Mouse (Mus musculus) midbrain, postnatal 0 days (tissue): Measurements from ENCODE around the gene Ano6. TPM values are rescaled to one million over a fixed set of nuclear protein-coding genes. Genes with fewer than 3 reads are reported as not detected.

Experiments
- ATAC-seq: fragments of 200-750 bp; cut with Nextera tagmentation; 2 replicates; pipeline ENCODE4 v1.8.0; 2017; ENCODE audit warnings: moderate number of reproducible peaks, mild to moderate bottlenecking, moderate TSS enrichment, moderate library complexity; ENCODE audit not compliant: low FRiP score
- DNase-seq: peaks from one replicate; pipeline ENCODE4 v3.0.0-alpha.2; 2015; ENCODE audit warnings: low spot score
- H3K27ac ChIP-seq: fragments of 300-500 bp; sonication (generic); 2 replicates; pipeline ENCODE4 v1.5.1; 2014; ENCODE audit warnings: low read depth, mild to moderate bottlenecking, low read length, mixed read lengths
- H3K27me3 ChIP-seq: fragments of 300-500 bp; sonication (generic); 2 replicates; pipeline ENCODE4 v1.6.1; 2014; ENCODE audit warnings: low read length, control low read depth, mixed read lengths; ENCODE audit not compliant: insufficient read depth
- H3K36me3 ChIP-seq: fragments of 300-500 bp; sonication (generic); 2 replicates; pipeline ENCODE4 v1.6.1; 2014; ENCODE audit warnings: low read length, control low read depth, mixed read lengths; ENCODE audit not compliant: insufficient read depth
- H3K4me1 ChIP-seq: fragments of 300-500 bp; sonication (generic); 2 replicates; pipeline ENCODE4 v1.6.1; 2014; ENCODE audit warnings: mild to moderate bottlenecking, control low read depth, antibody characterized with exemption, low read length, mixed read lengths; ENCODE audit not compliant: insufficient read depth
- H3K4me2 ChIP-seq: fragments of 300-500 bp; sonication (generic); 2 replicates; pipeline ENCODE4 v1.6.1; 2014; ENCODE audit warnings: low read depth, mild to moderate bottlenecking, low read length, mixed read lengths; ENCODE audit not compliant: poor library complexity, severe bottlenecking
- H3K4me3 ChIP-seq: fragments of 300-500 bp; sonication (generic); 2 replicates; pipeline ENCODE4 v1.5.1; 2014; ENCODE audit warnings: low read depth, mild to moderate bottlenecking, low read length, moderate library complexity
- H3K9ac ChIP-seq: fragments of 300-500 bp; sonication (generic); replicated peaks from 2 replicates; pipeline ENCODE4 v1.6.1; 2014; ENCODE audit warnings: mild to moderate bottlenecking, low read length, moderate library complexity, mixed read lengths; ENCODE audit not compliant: poor library complexity, severe bottlenecking
- H3K9me3 ChIP-seq: fragments of 300-500 bp; sonication (generic); 2 replicates; pipeline ENCODE4 v1.6.1; 2016; ENCODE audit warnings: low read length, control low read depth
- CTCF ChIP-seq: IDR thresholded peaks from 2 replicates; pipeline ENCODE4 v1.5.1; 2016; ENCODE audit warnings: antibody characterized with exemption, mild to moderate bottlenecking
- WGBS: fragments of 180-500 bp; shearing (Covaris S2); extraction: QIAGEN DNeasy Blood & Tissue Kit; methylation state at CpG from one replicate; pipeline ENCODE4 v1.1.7; 2014; 5-methylcytosine and 5-hydroxymethylcytosine counted together
- polyA plus RNA-seq: library from polyadenylated mRNA; unstranded; fragments of >200 nt; fragmentation: Nextera tagmentation; extraction: Ambion mirVana; gene quantifications from 2 replicates; pipeline ENCODE4 v1.2.1, GENCODE M21; 2015
- total RNA-seq: library from RNA; depleted of rRNA; stranded (reverse); fragments of >200 nt; gene quantifications from 2 replicates; pipeline ENCODE4 v1.2.3, GENCODE M21; 2014

The Ano6 gene
- total and polyA plus RNA-seq, 2 experiments from 2014 or later: 19.9 to 35.0 TPM

DNA sequence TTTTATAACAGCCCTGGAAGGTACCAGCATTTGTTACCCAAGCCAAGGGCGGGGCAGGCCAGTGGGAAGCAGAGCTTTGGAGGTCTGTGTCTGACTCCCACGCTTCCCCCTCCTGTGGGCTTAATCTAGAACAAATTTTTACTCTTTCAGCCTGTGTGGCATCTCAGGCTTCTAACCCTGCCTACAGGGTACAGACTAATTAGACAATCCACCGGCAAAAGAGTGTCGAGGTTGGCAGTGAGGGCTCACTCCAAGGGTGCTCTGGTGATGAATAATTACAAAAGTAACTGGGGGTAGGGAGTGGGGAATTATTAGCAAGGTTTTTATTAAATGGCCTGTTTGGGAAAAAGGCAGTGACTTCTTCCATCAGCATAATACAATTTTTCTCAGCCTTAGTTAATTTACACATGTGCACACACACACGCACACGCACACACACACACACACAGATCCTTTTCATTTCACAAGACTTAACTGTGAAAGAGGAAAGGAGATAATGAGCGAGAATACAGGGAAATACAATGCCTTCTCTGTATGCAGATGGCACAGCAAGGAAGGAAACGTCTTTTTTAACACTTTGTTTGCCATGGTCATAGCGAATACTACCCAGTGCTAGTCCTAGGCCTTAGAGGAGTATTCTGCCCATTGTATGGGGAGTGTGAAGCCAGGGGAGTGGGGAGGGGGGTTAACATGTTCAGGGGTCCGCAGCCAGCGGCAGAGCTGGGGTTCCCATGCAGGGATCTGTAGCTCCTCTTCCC, 155.5 kb downstream of the Ano6 start:
- TF ChIP-seq CTCF: no peak
- ATAC-seq (no peak), DNase-seq (no peak)
- Histone ChIP-seq H3K4me2 (no peak overlapping the region), H3K4me1 (0 out of 2 replicates have a peak, but pooled peaks cover 2% of the 10 kb centered on the region), H3K9ac (no peak overlapping the region), H3K9me3 (no peaks in the 10 kb centered on the region), H3K36me3 (peaks cover 19% of the 10 kb centered on the region), H3K4me3 (no peak overlapping the region), H3K27me3 (no peaks in the 10 kb centered on the region), H3K27ac (no peak overlapping the region)
- WGBS: 46% methylated on average over 11 of the region's 11 CpGs

DNA sequence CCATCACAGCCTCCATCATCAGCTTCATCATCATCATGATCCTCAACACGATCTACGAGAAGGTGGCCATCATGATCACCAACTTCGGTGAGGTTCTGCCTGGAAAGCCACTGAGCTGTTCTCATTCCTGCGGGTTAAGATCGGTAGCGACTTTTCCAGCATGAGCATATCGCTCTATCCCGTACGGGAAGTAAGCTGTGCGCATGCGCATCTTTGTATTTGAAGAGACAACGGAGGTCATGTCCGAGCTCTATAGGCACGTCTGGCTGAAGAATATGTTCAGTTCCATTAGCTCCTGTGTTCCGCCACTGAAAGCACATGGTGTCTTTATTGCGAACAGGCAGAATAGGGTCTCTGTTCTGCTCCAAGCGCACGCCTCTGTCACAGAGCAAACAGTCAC, 157.8 kb downstream of the Ano6 start:
- Histone ChIP-seq H3K4me2 (no peak overlapping the region), H3K9ac (no peak overlapping the region), H3K9me3 (no peaks in the 10 kb centered on the region), H3K4me3 (no peak overlapping the region), H3K4me1 (0 out of 2 replicates have a peak, but pooled peaks cover 2% of the 10 kb centered on the region), H3K36me3 (peaks cover 17% of the 10 kb centered on the region), H3K27me3 (no peaks in the 10 kb centered on the region), H3K27ac (no peak overlapping the region)
- TF ChIP-seq CTCF: no peak
- no peak for DNase-seq
- ATAC-seq: no peak
- WGBS: 95% methylated on average over 18 of the region's 18 CpGs

DNA sequence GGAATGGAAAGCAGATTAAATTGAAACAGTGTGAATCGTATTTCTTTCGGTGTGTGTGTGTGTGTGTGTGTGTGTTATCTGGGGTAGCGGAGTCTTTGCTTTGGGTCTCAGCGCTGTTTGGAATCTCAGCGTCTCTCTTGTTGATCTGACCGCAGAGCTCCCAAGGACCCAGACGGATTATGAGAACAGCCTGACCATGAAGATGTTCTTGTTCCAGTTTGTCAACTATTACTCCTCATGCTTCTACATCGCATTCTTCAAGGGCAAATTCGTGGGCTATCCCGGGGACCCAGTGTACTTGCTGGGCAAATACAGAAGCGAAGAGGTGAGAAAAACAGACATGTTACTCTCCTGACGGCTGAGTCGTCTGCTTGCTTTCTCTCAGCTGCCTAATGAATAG, 158.7 kb downstream of the Ano6 start:
- H3K27me3 ChIP-seq: no peaks in the 10 kb centered on the region
- ATAC-seq (no peak), DNase-seq (no peak)
- WGBS: 89% methylated on average over 13 of the region's 13 CpGs
- 0 out of 2 replicates have a peak, but pooled peaks cover 2% of the 10 kb centered on the region for H3K4me1 ChIP-seq
- no peak for TF ChIP-seq CTCF
- no peak overlapping the region for H3K27ac ChIP-seq
- no peak overlapping the region for H3K4me2 ChIP-seq
- peaks cover 17% of the 10 kb centered on the region for H3K36me3 ChIP-seq
- H3K4me3 ChIP-seq: no peak overlapping the region
- H3K9me3 ChIP-seq: no peaks in the 10 kb centered on the region
- no peak overlapping the region for H3K9ac ChIP-seq

- Histone ChIP-seq H3K4me1 (no peaks in the 10 kb centered on the region), H3K9ac (no peak overlapping the region), H3K4me3 (no peak overlapping the region), H3K27me3 (no peaks in the 10 kb centered on the region), H3K27ac (peak overlapping the region; percentile 51), H3K9me3 (no peaks in the 10 kb centered on the region), H3K4me2 (no peak overlapping the region), H3K36me3 (peaks cover 28% of the 10 kb centered on the region)
- TF ChIP-seq CTCF: no peak
- ATAC-seq (no peak), DNase-seq (no peak)
- 45% methylated on average over 5 of the region's 5 CpGs for WGBS
These were observed 160.9 kb downstream of the Ano6 start for GRCm38 (mm10) chr15:95951497-95951896.

- no peak for TF ChIP-seq CTCF
- no peak overlapping the region for H3K9ac ChIP-seq
- no peaks in the 10 kb centered on the region for H3K27me3 ChIP-seq
- H3K4me3 ChIP-seq: no peak overlapping the region
- no peaks in the 10 kb centered on the region for H3K4me1 ChIP-seq
- no peak overlapping the region for H3K27ac ChIP-seq
- H3K36me3 ChIP-seq: peaks cover 11% of the 10 kb centered on the region
- no peak overlapping the region for H3K4me2 ChIP-seq
- no peak for ATAC-seq
- 90% methylated on average over 3 of the region's 3 CpGs for WGBS
- no peak for DNase-seq
- no peaks in the 10 kb centered on the region for H3K9me3 ChIP-seq
These were observed 166.0 kb downstream of the Ano6 start for GRCm38 (mm10) chr15:95956692-95957091.

DNA sequence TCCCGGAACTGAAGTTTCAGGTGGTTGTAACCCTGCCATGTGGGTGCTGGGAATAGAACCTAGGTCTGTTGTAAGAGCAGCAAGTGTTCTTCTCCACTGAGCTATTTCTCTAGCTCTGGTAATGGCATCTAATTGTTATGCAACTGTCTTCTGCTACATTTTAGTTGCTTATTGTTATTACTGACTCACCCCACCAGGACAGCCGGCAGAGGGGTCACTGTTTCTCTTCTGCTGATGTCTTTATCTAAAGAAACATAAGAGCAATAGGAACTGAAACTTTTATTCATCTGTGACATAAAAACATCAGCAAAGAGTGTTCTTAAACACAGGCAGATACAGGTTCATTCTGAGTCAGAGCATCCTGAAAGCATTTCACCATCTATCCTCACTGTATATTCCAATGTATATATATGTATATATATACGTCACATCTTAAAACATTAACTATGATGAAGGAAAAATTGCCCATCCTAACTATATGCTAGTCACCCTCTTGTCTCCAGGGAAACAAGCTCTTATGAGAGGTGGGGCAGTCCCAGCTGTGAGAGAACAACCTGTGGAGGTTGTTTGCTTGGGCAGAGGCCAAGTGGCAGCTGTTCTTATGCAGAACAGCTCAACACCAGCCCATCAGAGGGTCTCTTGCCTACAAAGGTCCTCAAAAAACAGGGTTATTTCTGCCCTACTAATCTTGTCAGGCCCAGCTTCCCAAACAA, 171.9 kb downstream of the Ano6 start:
- Histone ChIP-seq H3K27ac (no peak overlapping the region), H3K4me1 (no peaks in the 10 kb centered on the region), H3K4me3 (no peak overlapping the region), H3K9me3 (no peaks in the 10 kb centered on the region), H3K4me2 (no peak overlapping the region), H3K27me3 (no peaks in the 10 kb centered on the region), H3K36me3 (no peaks in the 10 kb centered on the region; the same call in 1 of the 2 replicates), H3K9ac (no peak overlapping the region)
- no peak for ATAC-seq
- 82% methylated on average over 3 of the region's 3 CpGs for WGBS
- TF ChIP-seq CTCF: no peak
- no peak for DNase-seq
